Mouse (Mus musculus): ENCODE measurements at regions not wholly inside any gene's neighbourhood (a gene's known extent, or its start where the extent isn't known, plus 50 kb on each side); places are given as distances from the start of the nearest gene placed in this dataset.

DNA sequence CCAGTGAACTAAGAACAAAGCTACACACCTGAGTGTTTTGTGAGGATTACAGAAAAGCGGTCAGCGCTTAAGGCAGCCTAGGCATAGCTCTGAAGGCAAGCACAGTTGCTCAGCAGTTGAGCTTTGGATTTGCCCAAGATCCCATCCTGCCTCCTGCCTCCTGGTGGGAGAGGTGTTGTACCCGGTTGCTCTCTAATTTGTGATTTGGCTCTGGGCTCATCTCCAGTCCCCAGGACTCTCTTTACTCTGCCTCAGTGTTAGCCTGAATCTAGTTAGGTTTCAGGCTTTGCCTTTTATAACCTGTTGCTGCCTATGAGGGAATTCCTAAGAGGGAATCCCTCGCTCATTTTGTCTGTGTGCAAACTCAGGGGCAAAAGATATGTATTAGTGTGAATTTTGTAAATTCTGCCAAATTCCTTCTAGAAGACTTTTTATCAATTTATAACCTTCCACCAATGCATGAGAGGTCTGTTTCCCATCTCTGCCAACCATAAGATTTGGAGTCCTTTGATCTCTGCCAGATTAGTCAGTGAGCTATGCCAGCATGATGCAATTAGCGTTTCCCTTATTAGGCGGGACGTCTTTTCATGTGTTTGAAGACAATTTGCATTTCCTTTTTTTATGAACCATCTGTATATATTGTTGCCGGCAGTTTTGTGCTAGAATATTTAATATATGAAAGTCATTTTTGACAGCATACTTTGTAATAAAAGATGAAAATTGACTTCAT lies 176.4 kb downstream of the Gas1 start:
- WGBS, result 55% methylated on average over 8 of the region's 8 CpGs
- no peaks in the 10 kb centered on the region for H3K4me1 ChIP-seq (ENCODE audit: control insufficient read depth, insufficient read depth, low read length)
- TF ChIP-seq CTCF (IDR thresholded peaks at IDR 0.05; ENCODE audit: insufficient read depth, low read length), result no peak
- no peak for TF ChIP-seq POLR2A (IDR thresholded peaks at IDR 0.05; ENCODE audit: borderline replicate concordance, extremely low read depth, low read depth, low read length)
- DNase-seq, result no peak
- H3K4me3 ChIP-seq (replicated peaks; ENCODE audit: extremely low read depth, low read depth, low read length), result no peak overlapping the region

DNA sequence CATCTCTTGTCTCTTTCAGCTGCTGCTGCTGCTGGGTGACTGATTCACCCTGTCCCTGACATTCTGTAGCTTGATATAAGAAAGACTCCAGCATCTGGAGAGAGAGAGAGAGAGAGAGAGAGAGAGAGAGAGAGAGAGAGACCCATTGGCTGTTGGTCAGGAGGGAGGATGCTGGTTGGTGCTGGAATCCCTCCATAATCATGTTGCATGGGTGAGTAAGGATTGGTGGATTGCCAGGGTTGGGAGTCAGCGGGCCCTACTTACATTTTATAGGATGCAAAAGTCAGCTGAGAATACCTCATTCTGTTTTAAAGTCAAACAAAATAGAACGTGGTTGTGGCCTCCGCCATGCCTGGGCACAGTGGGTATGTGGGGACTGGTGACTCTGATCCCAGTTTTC lies 174.5 kb upstream of the Tut7 start:
- H3K4me3 ChIP-seq (replicated peaks; ENCODE audit: extremely low read depth, low read depth, low read length), result no peak overlapping the region
- DNase-seq, result no peak
- H3K4me1 ChIP-seq (ENCODE audit: control insufficient read depth, insufficient read depth, low read length), result no peaks in the 10 kb centered on the region
- TF ChIP-seq POLR2A (IDR thresholded peaks at IDR 0.05; ENCODE audit: borderline replicate concordance, extremely low read depth, low read depth, low read length) (no peak), CTCF (IDR thresholded peaks at IDR 0.05; ENCODE audit: insufficient read depth, low read length) (no peak)
- WGBS, result 93% methylated on average over 3 of the region's 3 CpGs

DNA sequence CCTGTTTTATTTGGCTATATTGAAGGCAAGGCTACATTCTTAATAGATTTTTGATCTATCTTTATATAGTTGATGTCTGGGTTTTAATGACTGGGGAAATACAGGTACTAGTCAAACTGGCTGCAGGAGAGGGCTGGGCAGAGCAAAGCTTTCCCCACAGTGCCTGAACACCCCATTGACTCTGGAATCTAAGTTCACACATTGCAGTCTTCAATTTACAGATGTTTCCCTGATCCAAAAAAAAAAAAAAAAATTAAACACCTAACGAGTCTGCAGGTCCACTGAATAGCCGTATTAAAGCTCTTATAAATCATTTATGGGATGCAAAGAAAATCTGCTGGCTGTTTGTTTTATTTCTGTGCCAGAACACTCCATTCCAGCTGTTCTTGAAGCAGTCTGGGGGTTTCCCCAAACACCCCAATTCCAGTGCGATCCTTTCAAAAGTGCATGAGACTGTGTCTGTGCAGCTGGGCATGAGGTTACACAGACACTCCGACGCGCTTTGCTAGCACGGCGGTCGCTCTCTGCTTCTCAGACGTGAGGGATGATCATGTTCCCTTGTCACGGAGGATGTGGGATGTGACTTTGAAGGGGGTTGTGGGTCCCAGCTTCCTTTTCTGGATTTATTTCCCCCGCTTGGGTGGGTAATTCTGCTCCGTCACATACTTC lies 173.3 kb upstream of the Tut7 start:
- TF ChIP-seq CTCF (IDR thresholded peaks at IDR 0.05; ENCODE audit: insufficient read depth, low read length) (no peak), POLR2A (IDR thresholded peaks at IDR 0.05; ENCODE audit: borderline replicate concordance, extremely low read depth, low read depth, low read length) (no peak)
- Histone ChIP-seq H3K4me3 (replicated peaks; ENCODE audit: extremely low read depth, low read depth, low read length) (no peak overlapping the region), H3K4me1 (ENCODE audit: control insufficient read depth, insufficient read depth, low read length) (no peaks in the 10 kb centered on the region)
- no peak for DNase-seq
- 80% methylated on average over 13 of the region's 13 CpGs for WGBS

DNA sequence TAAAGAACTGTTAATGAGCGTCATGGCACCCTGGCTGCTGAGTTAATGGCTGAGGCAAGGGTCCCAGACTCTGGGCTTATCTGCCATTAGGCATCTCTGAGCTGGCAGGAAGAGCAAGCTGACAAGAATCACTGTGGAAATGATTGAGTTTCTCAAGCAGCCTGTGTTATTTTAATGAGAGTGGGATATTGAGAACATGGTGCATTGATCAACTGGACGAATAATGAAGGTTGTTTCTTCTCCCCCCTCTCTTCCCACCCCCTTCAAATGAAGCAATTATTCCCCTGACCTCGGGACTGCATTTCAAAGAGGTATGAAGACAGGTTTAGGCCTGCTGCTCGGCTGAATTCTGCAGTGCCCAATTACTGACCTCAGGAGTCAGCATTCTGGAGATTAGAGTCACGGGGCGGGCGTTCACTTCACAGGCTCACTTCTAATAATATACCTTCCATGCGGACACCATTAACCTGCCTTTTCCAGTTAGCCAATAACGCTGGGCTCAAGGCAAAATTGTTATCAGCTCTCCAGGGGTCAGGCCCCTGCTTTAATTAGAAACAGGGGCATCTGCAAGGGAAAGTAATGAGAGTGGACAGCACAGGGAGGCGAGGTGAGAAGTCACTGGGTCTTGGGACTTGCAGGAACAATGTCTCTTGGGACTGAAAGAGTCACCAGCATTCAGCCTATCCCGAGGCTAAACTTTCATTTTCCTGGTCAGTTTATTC lies 170.0 kb upstream of the Tut7 start:
- DNase-seq, result no peak

DNA sequence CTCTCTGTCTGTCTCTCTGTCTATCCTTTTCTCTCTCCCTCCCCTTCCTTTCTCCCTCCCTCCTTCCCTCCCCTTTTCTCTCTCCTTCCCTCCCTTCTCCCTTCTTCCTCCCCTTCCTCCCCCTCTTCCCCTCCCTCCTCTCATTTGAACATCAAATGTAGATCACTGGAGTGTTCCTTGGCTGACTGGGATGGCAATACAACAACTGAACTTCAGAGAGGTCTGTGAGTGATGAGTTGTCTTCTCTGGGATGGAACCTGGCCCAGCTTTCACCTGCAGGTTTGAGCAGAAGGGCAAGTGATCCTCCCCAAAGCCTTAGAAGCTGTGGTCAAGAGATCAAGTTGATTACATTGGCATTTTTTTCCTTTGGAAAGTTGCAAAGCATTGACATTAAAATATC lies 169.4 kb upstream of the Tut7 start:
- no peaks in the 10 kb centered on the region for H3K4me1 ChIP-seq (ENCODE audit: control insufficient read depth, insufficient read depth, low read length)
- H3K4me3 ChIP-seq (replicated peaks; ENCODE audit: extremely low read depth, low read depth, low read length), result no peak overlapping the region
- TF ChIP-seq CTCF (IDR thresholded peaks at IDR 0.05; ENCODE audit: insufficient read depth, low read length), result no peak
- no peak for TF ChIP-seq POLR2A (IDR thresholded peaks at IDR 0.05; ENCODE audit: borderline replicate concordance, extremely low read depth, low read depth, low read length)
- no peak for DNase-seq

More for the DNA sequence above, 170.0 kb upstream of the Tut7 start:
- TF ChIP-seq POLR2A (IDR thresholded peaks at IDR 0.05; ENCODE audit: borderline replicate concordance, extremely low read depth, low read depth, low read length) (no peak), CTCF (IDR thresholded peaks at IDR 0.05; ENCODE audit: insufficient read depth, low read length) (no peak)
- Histone ChIP-seq H3K4me1 (ENCODE audit: control insufficient read depth, insufficient read depth, low read length) (no peaks in the 10 kb centered on the region), H3K4me3 (replicated peaks; ENCODE audit: extremely low read depth, low read depth, low read length) (no peak overlapping the region)
- WGBS, result 68% methylated on average over 11 of the region's 11 CpGs

DNA sequence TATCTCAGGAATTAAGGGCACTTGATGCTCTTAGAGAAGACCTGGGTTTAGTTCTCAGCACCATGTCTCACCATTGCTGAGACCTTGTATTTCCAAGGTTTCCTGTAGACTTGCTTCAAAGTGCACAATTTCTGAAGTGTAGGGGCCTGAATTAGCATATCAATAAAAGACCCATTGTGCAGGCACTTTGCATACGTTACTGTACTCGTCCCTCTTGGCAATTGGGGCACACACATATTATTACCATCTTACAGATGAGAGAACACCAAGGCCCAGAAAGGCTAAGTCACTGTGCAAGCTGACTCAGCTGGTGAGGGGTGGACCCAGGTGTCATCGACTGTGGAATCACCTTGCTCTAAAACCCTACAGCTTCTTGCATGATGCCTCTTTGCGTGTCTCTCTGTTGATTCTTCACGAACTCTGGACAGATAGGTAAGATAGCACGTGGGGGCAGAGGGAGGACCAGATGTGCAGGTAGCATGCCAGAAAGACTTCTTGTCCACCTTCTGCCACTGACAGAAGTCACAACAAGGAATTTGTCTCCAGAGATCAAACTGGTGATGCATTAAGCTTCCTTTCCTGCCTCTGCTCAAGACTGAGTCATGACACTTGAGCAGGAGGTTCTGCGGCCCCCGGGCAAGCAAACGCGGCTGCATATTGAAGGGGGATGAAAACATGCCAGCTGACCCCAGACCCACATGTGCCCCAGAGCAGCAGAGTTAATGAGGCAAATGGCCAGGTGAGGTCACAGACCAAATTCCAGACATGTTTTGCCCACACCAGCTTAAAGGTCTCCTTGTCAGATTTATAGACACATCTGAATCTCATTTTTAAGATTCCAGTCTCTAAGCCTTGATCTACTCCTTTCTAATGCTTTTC lies 167.7 kb upstream of the Tut7 start:
- Histone ChIP-seq H3K4me1 (ENCODE audit: control insufficient read depth, insufficient read depth, low read length) (no peaks in the 10 kb centered on the region), H3K4me3 (replicated peaks; ENCODE audit: extremely low read depth, low read depth, low read length) (no peak overlapping the region)
- WGBS, result 65% methylated on average over 10 of the region's 10 CpGs
- TF ChIP-seq POLR2A (IDR thresholded peaks at IDR 0.05; ENCODE audit: borderline replicate concordance, extremely low read depth, low read depth, low read length) (no peak), CTCF (IDR thresholded peaks at IDR 0.05; ENCODE audit: insufficient read depth, low read length) (no peak)
- no peak for DNase-seq

DNA sequence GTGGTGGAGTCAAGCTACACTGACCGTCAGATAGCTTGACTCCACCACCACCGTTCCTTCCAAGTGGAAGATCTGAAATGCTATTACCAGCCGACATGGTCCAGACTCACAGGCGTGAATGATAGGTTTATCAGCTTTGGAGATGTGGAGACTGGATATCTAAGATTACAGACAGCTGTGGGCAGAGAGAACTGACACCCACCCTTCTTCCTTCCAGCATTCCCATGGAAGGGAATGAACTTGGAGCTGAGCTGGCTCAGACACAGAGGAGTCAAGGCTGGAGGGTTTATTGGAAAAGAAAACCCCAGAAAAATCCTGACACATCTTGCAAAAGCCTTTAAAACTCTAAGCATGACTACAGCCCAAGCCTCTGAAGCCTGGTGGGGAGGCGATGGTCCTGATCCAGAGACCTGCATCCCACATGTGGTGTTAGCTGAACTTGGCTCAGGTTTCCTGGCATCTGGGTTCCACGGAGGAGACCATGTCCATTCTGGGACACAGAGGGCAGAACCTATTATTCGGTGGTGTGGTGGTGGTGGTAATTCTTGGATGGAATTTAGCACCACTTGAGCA lies 165.5 kb upstream of the Tut7 start:
- H3K4me3 ChIP-seq (replicated peaks; ENCODE audit: extremely low read depth, low read depth, low read length), result no peak overlapping the region
- no peaks in the 10 kb centered on the region for H3K4me1 ChIP-seq (ENCODE audit: control insufficient read depth, insufficient read depth, low read length)
- 49% methylated on average over 7 of the region's 7 CpGs for WGBS
- no peak for DNase-seq
- TF ChIP-seq POLR2A (IDR thresholded peaks at IDR 0.05; ENCODE audit: borderline replicate concordance, extremely low read depth, low read depth, low read length), result no peak
- TF ChIP-seq CTCF (IDR thresholded peaks at IDR 0.05; ENCODE audit: insufficient read depth, low read length), result no peak

DNA sequence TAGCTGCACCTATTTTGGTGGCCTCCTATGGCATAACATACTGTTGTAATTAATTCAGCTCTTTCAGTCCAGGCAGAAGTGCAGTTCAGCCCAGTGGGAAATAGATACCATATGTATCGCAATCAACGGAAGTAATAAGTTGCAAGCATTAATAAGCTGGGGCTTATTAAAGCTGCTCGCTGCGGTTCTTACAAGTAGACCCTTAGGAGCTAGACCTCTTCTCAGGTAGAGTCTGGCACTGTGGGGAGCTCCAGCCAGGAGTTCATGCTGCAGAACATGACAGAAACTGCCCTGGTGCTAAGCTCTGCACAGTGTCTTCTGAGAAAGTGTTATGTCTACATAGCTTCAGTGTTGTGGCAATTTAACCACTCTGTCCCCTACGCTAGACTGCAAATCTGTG lies 153.5 kb upstream of the Tut7 start:
- Histone ChIP-seq H3K4me3 (replicated peaks; ENCODE audit: extremely low read depth, low read depth, low read length) (no peak overlapping the region), H3K4me1 (ENCODE audit: control insufficient read depth, insufficient read depth, low read length) (no peaks in the 10 kb centered on the region)
- TF ChIP-seq CTCF (IDR thresholded peaks at IDR 0.05; ENCODE audit: insufficient read depth, low read length) (no peak), POLR2A (IDR thresholded peaks at IDR 0.05; ENCODE audit: borderline replicate concordance, extremely low read depth, low read depth, low read length) (no peak)
- no peak for DNase-seq
- WGBS, result 97% methylated on average over 5 of the region's 5 CpGs

DNA sequence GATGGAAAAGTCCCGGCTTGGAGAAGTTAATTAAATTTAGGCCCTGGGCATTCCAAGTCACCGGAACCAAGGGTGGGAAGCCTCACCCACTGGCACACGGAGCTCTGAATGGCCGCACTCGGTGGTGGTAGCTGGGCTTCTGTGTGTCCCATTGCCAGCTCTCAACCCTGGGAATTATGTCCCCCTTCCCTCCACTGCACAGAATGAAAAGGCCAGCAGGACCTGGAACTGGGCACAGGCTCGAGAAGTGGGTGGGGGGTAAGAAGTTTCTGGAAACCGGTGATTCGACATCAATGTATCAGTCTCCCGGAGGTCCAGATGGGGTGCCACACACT lies 149.1 kb upstream of the Tut7 start:
- TF ChIP-seq POLR2A (IDR thresholded peaks at IDR 0.05; ENCODE audit: borderline replicate concordance, extremely low read depth, low read depth, low read length) (no peak), CTCF (IDR thresholded peaks at IDR 0.05; ENCODE audit: insufficient read depth, low read length) (no peak)

More for the DNA sequence above, 149.1 kb upstream of the Tut7 start:
- no peak for DNase-seq
- WGBS, result 73% methylated on average over 9 of the region's 9 CpGs
- H3K4me1 ChIP-seq (ENCODE audit: control insufficient read depth, insufficient read depth, low read length), result no peaks in the 10 kb centered on the region
- H3K4me3 ChIP-seq (replicated peaks; ENCODE audit: extremely low read depth, low read depth, low read length), result no peak overlapping the region
